Mouse (Mus musculus) liver, postnatal 0 days (tissue): ENCODE data around the gene Casp7.

ENCODE experiments used
- CTCF ChIP-seq: sonication (generic); IDR thresholded peaks from 2 replicates; pipeline ENCODE4 v1.5.1; 2016; ENCODE audit warnings: antibody characterized with exemption, low read depth
- EP300 ChIP-seq: IDR thresholded peaks from 2 replicates; pipeline ENCODE4 v1.6.1; 2016; ENCODE audit warnings: antibody characterized with exemption, low read depth, mild to moderate bottlenecking

GRCm38 (mm10) chr19:56419452-56419851 lies 22.5 kb downstream of the Casp7 start:
- TF ChIP-seq CTCF (no peak), EP300 (no peak)
